Mouse (Mus musculus) heart, postnatal 0 days (tissue): ENCODE measurements around the gene Soat1. TPM values are rescaled to one million over a fixed set of nuclear protein-coding genes. Genes with fewer than 3 reads are reported as not detected.

Source experiments
- ATAC-seq: fragments of 200-750 bp; cut with Nextera tagmentation; 2 replicates; pipeline ENCODE4 v1.8.0; 2017; ENCODE audit warnings: low read depth, moderate number of reproducible peaks, moderate library complexity; ENCODE audit not compliant: insufficient read depth
- DNase-seq: peaks from one replicate; pipeline ENCODE4 v3.0.0-alpha.2; 2016; ENCODE audit warnings: low spot score
- H3K27ac ChIP-seq: fragments of 300-500 bp; sonication (generic); 2 replicates; pipeline ENCODE4 v1.5.1; 2014; ENCODE audit warnings: low read depth, mild to moderate bottlenecking
- H3K27me3 ChIP-seq: fragments of 300-500 bp; sonication (generic); 2 replicates; pipeline ENCODE4 v1.6.1; 2014; ENCODE audit warnings: low read length, mixed read lengths; ENCODE audit not compliant: control insufficient read depth, insufficient read depth
- H3K36me3 ChIP-seq: fragments of 300-500 bp; sonication (generic); replicated peaks from 2 replicates; pipeline ENCODE4 v1.6.1; 2014; ENCODE audit warnings: low read length, mixed read lengths; ENCODE audit not compliant: control insufficient read depth, insufficient read depth
- H3K4me1 ChIP-seq: fragments of 300-500 bp; sonication (generic); 2 replicates; pipeline ENCODE4 v1.6.1; 2014; ENCODE audit warnings: antibody characterized with exemption; ENCODE audit not compliant: control insufficient read depth, insufficient read depth
- H3K4me2 ChIP-seq: fragments of 300-500 bp; sonication (generic); 2 replicates; pipeline ENCODE4 v1.6.1; 2014; ENCODE audit warnings: low read depth, mild to moderate bottlenecking, low read length, moderate library complexity
- H3K4me3 ChIP-seq: fragments of 300-500 bp; sonication (generic); 2 replicates; pipeline ENCODE4 v1.5.1; 2014; ENCODE audit warnings: low read depth, low read length
- H3K9ac ChIP-seq: fragments of 300-500 bp; sonication (generic); replicated peaks from 2 replicates; pipeline ENCODE4 v1.6.1; 2014; ENCODE audit warnings: low read depth, low read length, mixed read lengths
- H3K9me3 ChIP-seq: fragments of 300-500 bp; sonication (generic); replicated peaks from 2 replicates; pipeline ENCODE4 v1.6.1; 2016; ENCODE audit warnings: low read length; ENCODE audit not compliant: control insufficient read depth
- CTCF ChIP-seq: IDR thresholded peaks from 2 replicates; pipeline ENCODE4 v1.5.1; 2016; ENCODE audit warnings: antibody characterized with exemption, control low read depth, low read depth
- EP300 ChIP-seq: IDR thresholded peaks from 2 replicates; pipeline ENCODE4 v1.6.1; 2016; ENCODE audit warnings: antibody characterized with exemption, low read depth
- WGBS: fragments of 180-500 bp; shearing (Covaris S2); extraction: QIAGEN DNeasy Blood & Tissue Kit; methylation state at CpG from one replicate; pipeline ENCODE4 v1.1.7; 2014; 5-methylcytosine and 5-hydroxymethylcytosine counted together
- polyA plus RNA-seq: library from polyadenylated mRNA; unstranded; fragments of >200 nt; fragmentation: Nextera tagmentation; extraction: Ambion mirVana; gene quantifications from 2 replicates; pipeline ENCODE4 v1.2.1, GENCODE M21; 2015
- total RNA-seq: library from RNA; depleted of rRNA; stranded (reverse); fragments of >200 nt; gene quantifications from 2 replicates; pipeline ENCODE4 v1.2.3, GENCODE M21; 2014; ENCODE audit warnings: low replicate concordance

The Soat1 gene
- total and polyA plus RNA-seq, 2 experiments from 2014 or later = 8.6 to 47.3 TPM

DNA sequence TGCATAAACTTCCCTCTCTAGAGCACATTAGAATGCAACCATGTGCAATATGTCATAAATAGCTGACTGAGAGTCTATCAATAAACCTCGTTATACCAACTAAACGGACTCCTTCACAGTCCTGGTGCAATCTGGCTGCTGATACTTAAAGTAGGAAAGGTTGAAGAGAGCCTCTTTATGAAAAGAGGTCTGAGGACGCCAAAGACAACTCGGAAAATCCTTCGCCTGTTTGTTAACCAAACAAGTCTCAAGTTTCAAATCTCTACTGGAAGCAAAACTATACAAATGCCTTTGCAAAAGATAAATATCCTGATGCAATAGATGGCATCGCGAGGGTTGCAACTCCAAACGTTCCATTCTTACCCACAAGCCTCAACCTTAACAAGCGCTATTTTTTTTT, 9.2 kb downstream of the Soat1 start:
- Histone ChIP-seq H3K27ac (no peak overlapping the region), H3K9ac (no peak overlapping the region), H3K36me3 (peaks cover 7% of the 10 kb centered on the region; the same call in 1 of the 2 replicates), H3K27me3 (no peaks in the 10 kb centered on the region), H3K9me3 (0 out of 2 replicates have a peak, but pooled peaks cover 4% of the 10 kb centered on the region), H3K4me3 (no peak overlapping the region), H3K4me1 (no peaks in the 10 kb centered on the region), H3K4me2 (no peak overlapping the region)
- TF ChIP-seq CTCF = no peak
- TF ChIP-seq EP300 = no peak
- no peak for ATAC-seq
- DNase-seq = no peak
- 78% methylated on average over 9 of the region's 9 CpGs for WGBS

DNA sequence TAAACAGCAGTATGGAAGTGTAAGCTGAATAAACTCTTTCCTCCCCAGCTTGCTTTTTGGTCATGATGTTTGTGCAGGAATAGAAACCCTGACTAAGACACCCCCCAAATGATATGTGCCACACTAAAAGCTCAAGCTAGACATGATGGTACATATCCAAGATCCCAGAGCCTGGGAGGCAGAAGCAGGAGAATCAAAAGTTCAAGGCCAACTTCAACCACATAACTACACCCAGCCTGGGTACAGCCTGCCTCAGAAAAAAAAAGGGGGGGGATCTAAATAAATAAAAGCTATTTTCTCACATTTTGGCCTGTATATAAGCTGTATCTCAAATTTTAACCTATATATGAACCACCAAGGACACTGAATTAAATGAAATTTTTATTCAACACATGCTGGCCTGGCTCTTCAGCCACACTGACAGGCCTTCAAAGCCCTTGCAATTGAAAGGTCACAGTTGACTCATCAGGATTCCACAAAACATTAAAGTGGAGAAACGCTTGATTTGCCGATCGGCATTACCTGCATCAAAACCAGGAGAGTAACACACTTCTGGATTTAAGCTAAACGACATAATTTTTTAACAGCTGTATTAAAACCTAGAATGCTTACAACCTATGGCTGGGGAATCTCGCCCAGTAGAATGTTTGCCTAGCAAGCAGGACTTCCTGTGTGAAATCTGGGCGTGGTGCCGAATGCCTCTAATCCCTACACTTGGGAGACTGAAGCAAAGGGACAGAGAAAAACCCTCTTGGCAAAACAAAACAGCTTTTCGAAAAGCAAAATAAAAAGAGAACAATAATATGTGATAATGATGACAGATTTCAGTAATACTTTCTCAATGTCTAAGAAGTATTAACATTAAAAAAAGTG, 9.9 kb downstream of the Soat1 start:
- Histone ChIP-seq H3K27ac (no peak overlapping the region), H3K4me2 (no peak overlapping the region), H3K9me3 (no peaks in the 10 kb centered on the region), H3K4me1 (no peaks in the 10 kb centered on the region), H3K9ac (no peak overlapping the region), H3K36me3 (peaks cover 7% of the 10 kb centered on the region; the same call in 1 of the 2 replicates), H3K27me3 (no peaks in the 10 kb centered on the region), H3K4me3 (no peak overlapping the region)
- no peak for TF ChIP-seq EP300
- no peak for ATAC-seq
- 75% methylated on average over 8 of the region's 8 CpGs for WGBS
- DNase-seq = no peak

DNA sequence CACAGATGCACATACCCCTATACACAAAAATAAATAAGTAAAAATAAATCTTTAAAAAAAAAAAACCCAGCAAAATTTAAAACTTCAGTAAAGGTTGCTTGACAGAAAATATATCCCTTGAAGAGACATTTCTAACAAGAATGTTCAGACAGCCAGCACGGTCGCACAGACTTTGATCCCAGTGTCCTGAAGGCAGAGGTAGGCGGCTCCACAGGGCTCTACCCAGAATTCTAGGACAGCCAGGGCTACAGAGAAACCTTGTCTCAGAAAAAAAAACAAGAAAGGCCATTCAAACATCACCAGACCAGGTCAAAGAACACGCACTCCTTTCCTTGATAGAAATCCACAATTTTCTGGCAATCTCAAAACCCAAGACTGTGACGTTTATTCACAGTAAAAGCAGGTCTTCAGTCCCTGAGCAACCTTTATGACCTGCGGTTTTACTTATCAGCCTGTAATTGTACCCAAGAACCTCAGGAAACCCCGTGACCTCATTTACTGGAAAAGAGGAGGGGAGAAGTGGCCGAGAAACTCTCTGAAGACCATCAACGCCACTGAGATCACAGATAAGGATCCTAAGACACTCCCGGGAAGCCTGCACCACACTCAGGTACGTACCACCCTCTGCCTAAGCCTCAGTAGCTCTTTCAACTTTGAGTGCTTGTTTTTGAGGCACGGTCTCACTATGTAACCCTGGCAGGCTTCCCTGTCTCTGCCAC, 11.7 kb downstream of the Soat1 start:
- TF ChIP-seq CTCF = no peak
- TF ChIP-seq EP300 = no peak
- no peaks in the 10 kb centered on the region for H3K4me1 ChIP-seq
- DNase-seq = no peak
- H3K4me2 ChIP-seq = no peak overlapping the region
- no peaks in the 10 kb centered on the region for H3K9me3 ChIP-seq
- no peak overlapping the region for H3K4me3 ChIP-seq
- WGBS = 69% methylated on average over 12 of the region's 12 CpGs
- no peaks in the 10 kb centered on the region for H3K27me3 ChIP-seq
- peaks cover 7% of the 10 kb centered on the region; the same call in 1 of the 2 replicates for H3K36me3 ChIP-seq
- H3K9ac ChIP-seq = no peak overlapping the region
- no peak overlapping the region for H3K27ac ChIP-seq
- no peak for ATAC-seq

DNA sequence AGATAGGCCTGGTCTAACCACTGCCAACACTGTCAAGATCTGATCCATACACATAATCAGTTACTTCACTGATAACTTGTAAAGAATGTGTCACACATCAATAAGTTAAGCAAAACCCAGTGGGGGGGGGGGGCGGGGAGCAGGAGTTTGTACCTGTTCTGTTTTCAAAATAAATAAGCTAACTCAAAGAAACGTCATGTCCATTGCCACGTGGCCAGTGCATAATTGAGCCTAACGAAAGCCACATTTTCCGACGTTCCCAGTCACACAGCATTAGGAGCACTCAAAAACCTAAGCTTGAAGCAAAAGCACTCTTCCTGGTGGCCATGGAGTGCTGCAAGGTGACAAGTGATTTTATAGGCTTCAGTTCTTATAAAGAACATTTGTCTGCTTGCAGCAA, 13.1 kb downstream of the Soat1 start:
- H3K27me3 ChIP-seq = no peaks in the 10 kb centered on the region
- no peak overlapping the region for H3K4me2 ChIP-seq
- peaks cover 3% of the 10 kb centered on the region; the same call in 1 of the 2 replicates for H3K36me3 ChIP-seq
- H3K4me3 ChIP-seq = no peak overlapping the region
- DNase-seq = no peak
- no peaks in the 10 kb centered on the region for H3K4me1 ChIP-seq
- no peak for TF ChIP-seq EP300
- no peak for TF ChIP-seq CTCF
- H3K9me3 ChIP-seq = no peaks in the 10 kb centered on the region
- H3K9ac ChIP-seq = no peak overlapping the region
- no peak for ATAC-seq
- 90% methylated on average over 6 of the region's 6 CpGs for WGBS
- H3K27ac ChIP-seq = no peak overlapping the region

DNA sequence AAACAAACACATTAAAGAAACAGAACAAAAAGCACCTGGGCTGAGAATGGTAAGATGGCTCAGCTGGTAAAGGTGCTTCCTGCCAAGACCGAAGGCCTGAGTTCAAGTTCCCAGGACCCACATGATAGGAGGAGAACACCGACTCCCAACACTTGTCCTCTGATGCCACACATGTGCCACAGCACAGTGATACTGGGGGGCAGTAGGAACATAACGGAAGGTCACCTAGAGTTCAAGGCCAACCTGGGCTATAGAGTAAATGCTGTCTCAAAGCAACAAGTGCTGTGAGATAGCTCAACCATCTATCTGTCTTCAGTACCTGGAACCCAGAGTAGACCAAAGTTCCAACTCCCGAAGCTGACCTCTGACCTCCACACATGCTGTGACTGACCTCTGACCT, 13.9 kb downstream of the Soat1 start:
- Histone ChIP-seq H3K27me3 (no peaks in the 10 kb centered on the region), H3K4me3 (no peak overlapping the region), H3K4me2 (no peak overlapping the region), H3K36me3 (no peaks in the 10 kb centered on the region; the same call in 1 of the 2 replicates), H3K9ac (no peak overlapping the region), H3K4me1 (no peaks in the 10 kb centered on the region), H3K27ac (no peak overlapping the region), H3K9me3 (no peaks in the 10 kb centered on the region)
- DNase-seq (no peak), ATAC-seq (no peak)
- WGBS = 89% methylated on average over 4 of the region's 4 CpGs
- TF ChIP-seq CTCF (no peak), EP300 (no peak)
